In genomic region chr3:152568455-152569241, GRCm38 (mm10) we compare ENCODE assay signal across 9 mouse cellular contexts.
DNase-seq lines count a peak whose midpoint lies in the region; ATAC-seq and TF ChIP-seq lines count a peak whose summit lies in the region.
"Had no signal": no experiment of that assay in that cellular context is flagged by ENCODE, and none has a peak within 500 bp of the region (broad histone marks: within the 10 kb centered on the region; RNA-seq: fewer than 3 reads in every experiment).

No protein-coding gene starts in this region.

- no peak for TF ChIP-seq CTCF in lung, adult 2 months (IDR thresholded peaks at IDR 0.05; ENCODE audit: insufficient read depth, low read length)
- no peak for TF ChIP-seq CTCF in kidney, adult 2 months (conservative IDR thresholded peaks at IDR 0.05; ENCODE audit: insufficient read depth, insufficient read length, low read depth, low read length)

- H3K36me3 ChIP-seq in lung, embryonic 16.5 days (ENCODE audit: control insufficient read depth, insufficient read depth, low read length) = no peaks in the 10 kb centered on the region
- H3K36me3 ChIP-seq in kidney, adult 2 months (ENCODE audit: control insufficient read depth, insufficient read depth, low read length) = no peaks in the 10 kb centered on the region
- no peaks in the 10 kb centered on the region for H3K36me3 ChIP-seq in stomach, embryonic 14.5 days (ENCODE audit: control insufficient read depth, insufficient read depth, low read length)
- H3K36me3 ChIP-seq: neural tube, embryonic 12.5 days had no signal

- DNase-seq in lung, adult 2 months = no peak
- peak; percentile 55 for DNase-seq in embryo, embryonic 9.5 days (ENCODE audit: extremely low spot score)
- peak; percentile 66 for DNase-seq in kidney, adult 2 months
- DNase-seq in cerebellum, adult 11-12 months = no peak
- no peak for DNase-seq in layer of hippocampus, postnatal 14 days (ENCODE audit: low spot score in 2 of 2)

- no peaks in the 10 kb centered on the region for H3K9me3 ChIP-seq in lung, embryonic 16.5 days (ENCODE audit: control insufficient read depth, low read length)
- no peaks in the 10 kb centered on the region for H3K9me3 ChIP-seq in stomach, embryonic 14.5 days (ENCODE audit: control insufficient read depth, low read depth, low read length)
- H3K9me3 ChIP-seq: neural tube, embryonic 12.5 days had no signal

- H3K27ac ChIP-seq in lung, embryonic 16.5 days (ENCODE audit: low read length) = no peak overlapping the region
- peak overlapping the region; percentile 2; the same call in 1 of the 2 replicates for H3K27ac ChIP-seq in kidney, adult 2 months (ENCODE audit: insufficient read depth, low read depth, low read length)
- peak overlapping the region; percentile 62; the same call in 1 of the 2 replicates for H3K27ac ChIP-seq in stomach, embryonic 14.5 days (ENCODE audit: low read length)
- H3K27ac ChIP-seq: neural tube, embryonic 12.5 days had no signal

- H3K4me1 ChIP-seq in lung, embryonic 16.5 days (replicated peaks; ENCODE audit: control insufficient read depth, insufficient read depth, low read length) = peaks cover 7% of the 10 kb centered on the region
- 0 out of 2 replicates have a peak, but pooled peaks cover 3% of the 10 kb centered on the region for H3K4me1 ChIP-seq in lung, adult 2 months (ENCODE audit: control insufficient read depth, insufficient read depth, low read length)
- H3K4me1 ChIP-seq in kidney, adult 2 months (ENCODE audit: control insufficient read depth, insufficient read depth, low read length) = no peaks in the 10 kb centered on the region
- H3K4me1 ChIP-seq in stomach, embryonic 14.5 days (ENCODE audit: control insufficient read depth, insufficient read depth, low read length) = peaks cover 10% of the 10 kb centered on the region
- H3K4me1 ChIP-seq: neural tube, embryonic 12.5 days had no signal

- no peak overlapping the region for H3K9ac ChIP-seq in lung, embryonic 16.5 days (ENCODE audit: low read length)
- no peak overlapping the region for H3K9ac ChIP-seq in stomach, embryonic 14.5 days (replicated peaks; ENCODE audit: low read depth, low read length)
- H3K9ac ChIP-seq: neural tube, embryonic 12.5 days had no signal

- peak; percentile 75 for ATAC-seq in lung, embryonic 16.5 days (ENCODE audit: low read depth)
- peak; percentile 74; the same call in 1 of the 2 replicates for ATAC-seq in stomach, embryonic 14.5 days (ENCODE audit: insufficient number of reproducible peaks, insufficient read depth, low FRiP score, low read depth)
- ATAC-seq in frontal cortex, adult (ENCODE audit: low TSS enrichment) = no peak; the same call in 1 of the 2 replicates

- no peak for TF ChIP-seq POLR2A in lung, adult 2 months (IDR thresholded peaks at IDR 0.05; ENCODE audit: borderline replicate concordance, extremely low read depth, low read depth, low read length)
- no peak for TF ChIP-seq POLR2A in kidney, adult 2 months (IDR thresholded peaks at IDR 0.05; ENCODE audit: low read depth, low read length)

- H3K4me3 ChIP-seq in lung, embryonic 16.5 days (ENCODE audit: low read length) = no peak overlapping the region
- no peak overlapping the region for H3K4me3 ChIP-seq in lung, adult 2 months (replicated peaks; ENCODE audit: extremely low read depth, low read depth, low read length)
- H3K4me3 ChIP-seq in kidney, adult 2 months (ENCODE audit: insufficient read depth, low read depth, low read length) = no peak overlapping the region
- H3K4me3 ChIP-seq in stomach, embryonic 14.5 days (ENCODE audit: low read depth, low read length) = no peak overlapping the region
- H3K4me3 ChIP-seq: neural tube, embryonic 12.5 days had no signal

- 42% methylated on average over 9 of the region's 9 CpGs for WGBS in lung, embryonic 16.5 days
- 48% methylated on average over 9 of the region's 9 CpGs for WGBS in lung, adult 2 months
- WGBS in kidney, adult 2 months = 46% methylated on average over 9 of the region's 9 CpGs
- 33% methylated on average over 9 of the region's 9 CpGs for WGBS in stomach, embryonic 14.5 days

- H3K4me2 ChIP-seq in lung, embryonic 16.5 days (ENCODE audit: low read depth, low read length) = no peak overlapping the region
- H3K4me2 ChIP-seq in stomach, embryonic 14.5 days (replicated peaks; ENCODE audit: low read depth, low read length) = no peak overlapping the region
- H3K4me2 ChIP-seq: neural tube, embryonic 12.5 days had no signal

- no peaks in the 10 kb centered on the region for H3K27me3 ChIP-seq in lung, embryonic 16.5 days (ENCODE audit: control insufficient read depth, insufficient read depth, low read depth, low read length)
- no peaks in the 10 kb centered on the region for H3K27me3 ChIP-seq in kidney, adult 2 months (replicated peaks; ENCODE audit: control insufficient read depth, insufficient read depth, low read length)
- H3K27me3 ChIP-seq in stomach, embryonic 14.5 days (ENCODE audit: control insufficient read depth, insufficient read depth, low read length) = no peaks in the 10 kb centered on the region
- H3K27me3 ChIP-seq: neural tube, embryonic 12.5 days had no signal

Comparison
In these comparisons a context has a peak if more than half of its experiments do, and no peak if none do; other contexts are left out.
1. DNase-seq: peak in embryo, embryonic 9.5 days (single experiment) and kidney, adult 2 months (single experiment); none in lung, adult 2 months (single experiment), cerebellum, adult 11-12 months (single experiment) and layer of hippocampus, postnatal 14 days (0 of 2).